Mouse (Mus musculus): ENCODE measurements around the gene Chad. TPM values are rescaled to one million over a fixed set of nuclear protein-coding genes. Genes with fewer than 3 reads are reported as not detected.

The Chad gene
- polyA plus RNA-seq, 1 experiment, result not detected

GRCm38 (mm10) chr11:94549691-94550441, 15.0 kb upstream of the Chad start:
- 20% methylated on average over 10 of the region's 10 CpGs for WGBS
- H3K4me1 ChIP-seq (ENCODE audit: control insufficient read depth, insufficient read depth, low read length), result no peaks in the 10 kb centered on the region; the same call in 1 of the 2 replicates
- no peak for TF ChIP-seq CTCF (IDR thresholded peaks at IDR 0.05; ENCODE audit: control insufficient read depth, insufficient read depth, low read length)
- no peak for TF ChIP-seq POLR2A (IDR thresholded peaks at IDR 0.05; ENCODE audit: borderline replicate concordance, control insufficient read depth, low read depth, low read length)
- no peak overlapping the region for H3K4me3 ChIP-seq (replicated peaks; ENCODE audit: control insufficient read depth, low read depth, low read length)
- no peak overlapping the region for H3K27ac ChIP-seq (ENCODE audit: control insufficient read depth, insufficient read depth, low read depth, low read length, poor library complexity)

- Histone ChIP-seq H3K4me1 (ENCODE audit: control insufficient read depth, insufficient read depth, low read length) (no peaks in the 10 kb centered on the region; the same call in 1 of the 2 replicates), H3K4me3 (replicated peaks; ENCODE audit: control insufficient read depth, low read depth, low read length) (no peak overlapping the region), H3K27ac (ENCODE audit: control insufficient read depth, insufficient read depth, low read depth, low read length, poor library complexity) (no peak overlapping the region)
- TF ChIP-seq CTCF (IDR thresholded peaks at IDR 0.05; ENCODE audit: control insufficient read depth, insufficient read depth, low read length) (no peak), POLR2A (IDR thresholded peaks at IDR 0.05; ENCODE audit: borderline replicate concordance, control insufficient read depth, low read depth, low read length) (no peak)
- 23% methylated on average over 5 of the region's 5 CpGs for WGBS
Observed at GRCm38 (mm10) chr11:94550442-94550744, 14.5 kb upstream of the Chad start.

GRCm38 (mm10) chr11:94558226-94558625, 6.6 kb upstream of the Chad start:
- 87% methylated on average over 3 of the region's 3 CpGs for WGBS
- H3K27ac ChIP-seq (ENCODE audit: control insufficient read depth, insufficient read depth, low read depth, low read length, poor library complexity), result no peak overlapping the region
- H3K4me3 ChIP-seq (replicated peaks; ENCODE audit: control insufficient read depth, low read depth, low read length), result no peak overlapping the region
- TF ChIP-seq CTCF (IDR thresholded peaks at IDR 0.05; ENCODE audit: control insufficient read depth, insufficient read depth, low read length), result no peak
- TF ChIP-seq POLR2A (IDR thresholded peaks at IDR 0.05; ENCODE audit: borderline replicate concordance, control insufficient read depth, low read depth, low read length), result no peak
- H3K4me1 ChIP-seq (ENCODE audit: control insufficient read depth, insufficient read depth, low read length), result no peaks in the 10 kb centered on the region; the same call in 1 of the 2 replicates

DNA sequence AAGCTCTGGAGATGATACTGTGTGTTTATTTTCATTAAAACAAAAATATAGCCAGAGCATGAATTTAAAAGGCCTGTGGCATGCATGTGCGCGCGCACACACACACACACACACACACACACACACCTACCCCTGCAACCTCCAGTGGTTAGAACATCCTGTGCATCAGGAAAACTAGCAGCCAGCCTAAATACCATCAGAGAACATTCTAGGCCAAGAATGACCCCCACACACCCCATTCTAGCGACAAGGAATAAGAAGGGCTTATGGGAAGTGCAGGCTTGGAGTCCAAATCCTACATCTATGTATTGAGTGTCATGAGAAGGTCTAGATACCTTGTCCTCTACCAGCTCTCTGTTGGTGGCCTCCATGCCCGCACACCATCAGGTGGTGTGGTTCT, 1.5 kb upstream of the Chad start:
- no peak overlapping the region for H3K27ac ChIP-seq (ENCODE audit: control insufficient read depth, insufficient read depth, low read depth, low read length, poor library complexity)
- WGBS, result 69% methylated on average over 5 of the region's 5 CpGs
- no peak overlapping the region for H3K4me3 ChIP-seq (replicated peaks; ENCODE audit: control insufficient read depth, low read depth, low read length)
- no peaks in the 10 kb centered on the region for H3K4me1 ChIP-seq (ENCODE audit: control insufficient read depth, insufficient read depth, low read length)
- TF ChIP-seq POLR2A (IDR thresholded peaks at IDR 0.05; ENCODE audit: borderline replicate concordance, control insufficient read depth, low read depth, low read length) (no peak), CTCF (IDR thresholded peaks at IDR 0.05; ENCODE audit: control insufficient read depth, insufficient read depth, low read length) (no peak)

DNA sequence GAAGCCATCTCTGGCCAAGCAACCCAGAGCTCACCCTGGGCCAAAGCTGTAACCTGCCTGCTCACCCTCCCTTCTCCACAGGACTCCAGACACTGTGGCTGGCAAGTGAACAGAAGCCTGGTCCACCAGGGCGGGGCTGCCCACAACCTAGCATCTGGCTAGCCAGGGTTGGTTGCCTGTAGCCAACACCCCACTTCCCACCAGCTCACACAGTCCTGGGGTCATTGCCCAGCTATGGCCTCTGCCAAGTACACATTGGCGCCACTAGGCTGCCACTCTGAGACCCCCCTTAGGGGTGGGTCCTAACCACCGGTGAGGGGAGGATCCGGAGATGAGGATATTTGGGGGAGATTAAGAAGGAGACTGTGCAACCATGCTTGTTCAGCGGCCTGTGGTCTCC, 1.0 kb upstream of the Chad start:
- WGBS, result 15% methylated on average over 5 of the region's 5 CpGs
- Histone ChIP-seq H3K4me1 (ENCODE audit: control insufficient read depth, insufficient read depth, low read length) (no peaks in the 10 kb centered on the region), H3K27ac (ENCODE audit: control insufficient read depth, insufficient read depth, low read depth, low read length, poor library complexity) (no peak overlapping the region), H3K4me3 (replicated peaks; ENCODE audit: control insufficient read depth, low read depth, low read length) (no peak overlapping the region)
- no peak for TF ChIP-seq CTCF (IDR thresholded peaks at IDR 0.05; ENCODE audit: control insufficient read depth, insufficient read depth, low read length)

DNA sequence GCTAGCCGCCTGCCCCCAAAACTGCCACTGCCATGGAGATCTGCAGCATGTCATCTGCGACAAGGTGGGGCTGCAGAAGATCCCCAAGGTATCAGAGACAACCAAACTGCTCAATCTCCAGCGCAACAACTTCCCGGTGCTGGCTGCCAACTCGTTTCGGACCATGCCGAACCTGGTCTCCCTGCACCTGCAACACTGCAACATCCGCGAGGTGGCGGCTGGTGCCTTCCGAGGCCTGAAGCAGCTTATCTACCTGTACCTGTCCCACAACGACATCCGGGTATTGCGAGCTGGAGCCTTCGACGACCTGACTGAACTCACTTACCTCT, 268 bp downstream of the Chad start:
- TF ChIP-seq CTCF (IDR thresholded peaks at IDR 0.05; ENCODE audit: control insufficient read depth, insufficient read depth, low read length) (no peak), POLR2A (IDR thresholded peaks at IDR 0.05; ENCODE audit: borderline replicate concordance, control insufficient read depth, low read depth, low read length) (no peak)
- 40% methylated on average over 16 of the region's 16 CpGs for WGBS
- no peak overlapping the region for H3K4me3 ChIP-seq (replicated peaks; ENCODE audit: control insufficient read depth, low read depth, low read length)
- no peak overlapping the region; the same call in 1 of the 2 replicates for H3K27ac ChIP-seq (ENCODE audit: control insufficient read depth, insufficient read depth, low read depth, low read length, poor library complexity)
- H3K4me1 ChIP-seq (ENCODE audit: control insufficient read depth, insufficient read depth, low read length), result no peaks in the 10 kb centered on the region

DNA sequence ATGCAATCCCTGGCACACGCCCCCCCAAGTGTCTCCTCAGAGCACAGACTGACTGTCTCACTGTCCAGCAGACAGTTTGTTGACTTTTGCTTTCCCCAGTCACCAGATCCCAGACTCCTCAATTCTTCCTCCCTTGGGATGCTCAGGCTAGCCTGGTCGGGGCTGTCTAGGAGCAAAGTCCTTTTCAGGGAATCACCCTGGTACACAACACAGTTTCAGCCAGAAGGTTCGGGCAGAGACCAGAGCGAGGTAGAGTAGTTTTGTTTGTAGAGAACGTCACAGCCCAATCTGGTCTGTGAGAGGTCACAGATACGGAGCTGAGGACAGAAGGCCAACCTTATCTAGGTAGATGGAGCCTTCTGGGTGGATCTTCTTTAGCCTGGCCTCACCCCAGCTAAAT, 1.7 kb downstream of the Chad start:
- WGBS, result 85% methylated on average over 6 of the region's 6 CpGs
- Histone ChIP-seq H3K4me1 (ENCODE audit: control insufficient read depth, insufficient read depth, low read length) (no peaks in the 10 kb centered on the region), H3K27ac (ENCODE audit: control insufficient read depth, insufficient read depth, low read depth, low read length, poor library complexity) (no peak overlapping the region), H3K4me3 (replicated peaks; ENCODE audit: control insufficient read depth, low read depth, low read length) (no peak overlapping the region)
- TF ChIP-seq POLR2A (IDR thresholded peaks at IDR 0.05; ENCODE audit: borderline replicate concordance, control insufficient read depth, low read depth, low read length), result no peak
- TF ChIP-seq CTCF (IDR thresholded peaks at IDR 0.05; ENCODE audit: control insufficient read depth, insufficient read depth, low read length), result no peak

DNA sequence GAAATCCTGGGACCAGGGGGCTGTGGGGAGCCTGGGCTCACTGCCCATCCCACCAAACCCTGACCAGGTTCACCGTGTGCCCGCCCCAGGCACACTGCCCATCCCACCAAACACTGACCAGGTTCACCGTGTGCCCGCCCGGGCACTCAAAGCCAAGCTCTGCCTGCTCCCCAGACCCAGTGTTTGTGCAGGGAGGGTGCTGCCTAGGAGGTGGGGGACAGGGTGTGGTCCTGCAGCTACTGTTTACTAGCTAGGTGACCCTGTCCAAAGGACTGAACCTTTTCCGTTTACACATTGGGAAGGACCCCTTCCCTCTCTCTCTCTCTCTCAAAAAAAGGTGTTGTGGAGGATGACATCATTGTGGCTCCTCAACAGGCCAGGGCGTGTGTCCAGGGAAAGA, 2.5 kb downstream of the Chad start:
- no peaks in the 10 kb centered on the region for H3K4me1 ChIP-seq (ENCODE audit: control insufficient read depth, insufficient read depth, low read length)
- TF ChIP-seq POLR2A (IDR thresholded peaks at IDR 0.05; ENCODE audit: borderline replicate concordance, control insufficient read depth, low read depth, low read length) (no peak), CTCF (IDR thresholded peaks at IDR 0.05; ENCODE audit: control insufficient read depth, insufficient read depth, low read length) (no peak)
- no peak overlapping the region for H3K4me3 ChIP-seq (replicated peaks; ENCODE audit: control insufficient read depth, low read depth, low read length)
- WGBS, result 84% methylated on average over 7 of the region's 7 CpGs
- H3K27ac ChIP-seq (ENCODE audit: control insufficient read depth, insufficient read depth, low read depth, low read length, poor library complexity), result no peak overlapping the region

DNA sequence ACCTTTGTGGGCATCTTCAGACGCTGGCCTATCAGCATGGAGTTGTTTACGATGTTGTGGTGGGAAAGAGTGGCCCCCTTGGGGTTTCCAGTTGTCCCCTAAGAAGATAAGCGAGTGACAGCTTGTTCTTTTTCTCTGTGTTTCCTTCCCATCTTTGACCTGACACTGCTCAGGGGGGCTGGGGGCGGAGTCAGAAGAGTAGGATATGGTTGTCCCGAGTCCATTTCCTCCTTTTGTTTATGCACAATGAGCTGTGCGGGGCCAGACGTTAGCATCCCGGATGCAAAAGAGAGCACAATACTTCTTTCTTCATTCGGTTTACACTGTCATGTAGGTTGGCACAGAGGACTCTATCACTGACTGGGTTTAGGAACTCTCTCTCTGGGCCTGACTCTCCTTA, 5.8 kb downstream of the Chad start:
- Histone ChIP-seq H3K27ac (ENCODE audit: control insufficient read depth, insufficient read depth, low read depth, low read length, poor library complexity) (no peak overlapping the region), H3K4me3 (replicated peaks; ENCODE audit: control insufficient read depth, low read depth, low read length) (no peak overlapping the region), H3K4me1 (ENCODE audit: control insufficient read depth, insufficient read depth, low read length) (no peaks in the 10 kb centered on the region)
- 28% methylated on average over 9 of the region's 9 CpGs for WGBS
- TF ChIP-seq CTCF (IDR thresholded peaks at IDR 0.05; ENCODE audit: control insufficient read depth, insufficient read depth, low read length), result no peak
- no peak for TF ChIP-seq POLR2A (IDR thresholded peaks at IDR 0.05; ENCODE audit: borderline replicate concordance, control insufficient read depth, low read depth, low read length)

Data from bone marrow, adult 2 months (tissue).